Mouse (Mus musculus): ENCODE results near the gene Acsbg1.

Acsbg1 gene

GRCm38 (mm10) chr9:54668455-54668854 lies 6.8 kb upstream of the Acsbg1 start:
- no peak for DNase-seq (ENCODE audit: low spot score)

- DNase-seq (ENCODE audit: low spot score) = no peak
Measured at GRCm38 (mm10) chr9:54666116-54666515, 4.4 kb upstream of the Acsbg1 start.

GRCm38 (mm10) chr9:54664358-54664757 lies 2.7 kb upstream of the Acsbg1 start:
- no peak for DNase-seq (ENCODE audit: low spot score)

- no peak for DNase-seq (ENCODE audit: low spot score)
Measured at GRCm38 (mm10) chr9:54658773-54659172, 2.9 kb downstream of the Acsbg1 start.

- no peak for DNase-seq (ENCODE audit: low spot score)
Measured at GRCm38 (mm10) chr9:54656402-54656801, 5.3 kb downstream of the Acsbg1 start.

- no peak for DNase-seq (ENCODE audit: low spot score)
Measured at GRCm38 (mm10) chr9:54655846-54656245, 5.8 kb downstream of the Acsbg1 start.

GRCm38 (mm10) chr9:54652778-54653177 lies 8.9 kb downstream of the Acsbg1 start:
- DNase-seq (ENCODE audit: low spot score) = no peak

- no peak for DNase-seq (ENCODE audit: low spot score)
Measured at GRCm38 (mm10) chr9:54649360-54649759, 12.3 kb downstream of the Acsbg1 start.

- DNase-seq (ENCODE audit: low spot score) = no peak
Measured at GRCm38 (mm10) chr9:54647456-54647855, 14.2 kb downstream of the Acsbg1 start.

- no peak for DNase-seq (ENCODE audit: low spot score)
Measured at GRCm38 (mm10) chr9:54646252-54646651, 15.4 kb downstream of the Acsbg1 start.

- DNase-seq (ENCODE audit: low spot score) = no peak
Measured at GRCm38 (mm10) chr9:54645530-54645929, 16.1 kb downstream of the Acsbg1 start.

- DNase-seq (ENCODE audit: low spot score) = no peak
Measured at GRCm38 (mm10) chr9:54643179-54643578, 18.5 kb downstream of the Acsbg1 start.

- DNase-seq (ENCODE audit: low spot score) = no peak
Measured at GRCm38 (mm10) chr9:54642556-54642955, 19.1 kb downstream of the Acsbg1 start.

GRCm38 (mm10) chr9:54642149-54642548 lies 19.5 kb downstream of the Acsbg1 start:
- DNase-seq (ENCODE audit: low spot score) = no peak

GRCm38 (mm10) chr9:54641548-54641947 lies 20.1 kb downstream of the Acsbg1 start:
- DNase-seq (ENCODE audit: low spot score) = no peak

- DNase-seq (ENCODE audit: low spot score) = no peak
Measured at GRCm38 (mm10) chr9:54639192-54639591, 22.5 kb downstream of the Acsbg1 start.

GRCm38 (mm10) chr9:54637510-54638314 lies 24.0 kb downstream of the Acsbg1 start:
- DNase-seq (ENCODE audit: low spot score) = no peak

GRCm38 (mm10) chr9:54633401-54633800 lies 28.3 kb downstream of the Acsbg1 start:
- no peak for DNase-seq (ENCODE audit: low spot score)

- DNase-seq (ENCODE audit: low spot score) = no peak
Measured at GRCm38 (mm10) chr9:54630905-54631304, 30.8 kb downstream of the Acsbg1 start.

GRCm38 (mm10) chr9:54629613-54630261 lies 31.9 kb downstream of the Acsbg1 start:
- peak; percentile 6 for DNase-seq (ENCODE audit: low spot score)

GRCm38 (mm10) chr9:54628752-54629151 lies 32.9 kb downstream of the Acsbg1 start:
- no peak for DNase-seq (ENCODE audit: low spot score)

GRCm38 (mm10) chr9:54627240-54627639 lies 34.4 kb downstream of the Acsbg1 start:
- DNase-seq (ENCODE audit: low spot score) = no peak

GRCm38 (mm10) chr9:54614182-54614850 lies 47.4 kb downstream of the Acsbg1 start:
- peak; percentile 86 for DNase-seq (ENCODE audit: low spot score)

Measured in embryo, embryonic 10.5 days (tissue).